Mouse (Mus musculus): Measurements from ENCODE around the gene Dlgap4. TPM values are rescaled to one million over a fixed set of nuclear protein-coding genes. Genes with fewer than 3 reads are reported as not detected.

Gene Dlgap4
- polyA plus RNA-seq, 1 experiment from 2014 or later, result 270 TPM

DNA sequence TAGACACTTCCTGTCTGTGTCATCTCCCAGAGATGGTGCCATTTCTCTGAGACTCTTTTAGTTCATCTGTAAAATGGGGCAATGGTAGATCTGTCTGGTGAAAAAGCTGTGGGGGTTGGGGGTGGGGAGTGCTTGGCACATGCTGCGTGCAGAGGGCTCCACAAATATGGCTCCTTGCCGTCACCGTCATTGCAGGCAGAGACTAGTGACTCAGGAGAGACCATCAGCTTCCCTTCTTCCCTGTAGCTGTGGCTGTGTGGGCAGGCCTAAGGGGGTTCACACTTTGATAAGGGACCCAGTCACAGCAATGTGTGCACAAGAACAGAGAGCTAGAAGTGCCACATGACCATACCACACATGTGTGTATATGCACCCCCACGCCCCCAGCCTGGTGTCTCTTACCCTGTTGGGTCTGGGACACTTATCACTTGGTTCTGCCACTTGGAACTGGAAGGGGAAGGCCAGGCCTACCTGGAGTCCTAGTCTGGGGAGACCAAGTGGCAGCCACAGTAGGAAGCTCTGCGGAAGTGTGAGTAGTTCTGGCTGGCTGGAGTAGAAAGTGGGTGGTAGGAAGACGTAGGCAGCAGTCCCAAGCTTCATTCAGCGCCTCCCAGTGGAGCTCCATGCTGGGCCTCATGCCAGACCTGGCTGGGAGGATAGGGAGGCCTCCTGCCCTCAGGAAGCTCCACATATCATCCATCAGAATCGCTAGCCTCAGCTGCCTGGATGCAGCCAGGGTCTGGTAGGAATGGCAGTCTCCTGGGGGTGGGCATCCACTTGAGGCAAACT, 60.6 kb downstream of the Dlgap4 start:
- H3K4me2 ChIP-seq (ENCODE audit: low read length), result no peak overlapping the region

DNA sequence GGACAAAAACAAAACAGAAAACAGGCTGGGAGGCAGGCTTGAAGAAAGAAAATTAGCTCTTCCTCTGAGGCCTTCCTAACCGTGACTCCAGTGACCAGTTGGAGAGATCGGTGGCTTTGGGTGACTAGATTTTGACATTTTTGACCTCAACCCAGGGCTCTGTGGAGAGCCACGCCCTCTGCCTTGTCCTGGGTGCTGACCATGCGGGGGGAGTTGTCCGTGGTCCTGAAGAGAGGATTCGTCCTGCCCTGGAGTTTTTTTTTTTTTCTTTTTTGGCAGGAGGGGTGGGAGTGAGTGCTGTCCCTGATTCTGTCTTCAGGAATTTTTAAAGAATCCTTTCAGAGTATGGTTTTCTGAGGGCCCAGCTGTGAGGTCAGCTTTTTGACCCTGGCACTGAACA, 63.4 kb downstream of the Dlgap4 start:
- no peak for ATAC-seq
- Histone ChIP-seq H3K36me3 (ENCODE audit: control insufficient read depth, insufficient read depth, low read length) (no peaks in the 10 kb centered on the region), H3K4me3 (ENCODE audit: low read depth, low read length) (no peak overlapping the region), H3K27ac (ENCODE audit: low read length) (no peak overlapping the region), H3K9me3 (replicated peaks; ENCODE audit: control insufficient read depth, low read length, poor library complexity, severe bottlenecking) (no peaks in the 10 kb centered on the region), H3K4me2 (ENCODE audit: low read length) (no peak overlapping the region), H3K4me1 (ENCODE audit: control insufficient read depth, insufficient read depth, low read length) (no peaks in the 10 kb centered on the region), H3K27me3 (ENCODE audit: control insufficient read depth, insufficient read depth, low read depth, low read length) (no peaks in the 10 kb centered on the region), H3K9ac (ENCODE audit: low read depth, low read length) (no peak overlapping the region)
- WGBS, result 17% methylated on average over 6 of the region's 6 CpGs

More for the DNA sequence above, 60.6 kb downstream of the Dlgap4 start:
- Histone ChIP-seq H3K4me3 (ENCODE audit: low read depth, low read length) (no peak overlapping the region), H3K36me3 (ENCODE audit: control insufficient read depth, insufficient read depth, low read length) (no peaks in the 10 kb centered on the region), H3K4me1 (ENCODE audit: control insufficient read depth, insufficient read depth, low read length) (no peaks in the 10 kb centered on the region), H3K9me3 (replicated peaks; ENCODE audit: control insufficient read depth, low read length, poor library complexity, severe bottlenecking) (no peaks in the 10 kb centered on the region), H3K27me3 (ENCODE audit: control insufficient read depth, insufficient read depth, low read depth, low read length) (no peaks in the 10 kb centered on the region), H3K9ac (ENCODE audit: low read depth, low read length) (no peak overlapping the region), H3K27ac (ENCODE audit: low read length) (no peak overlapping the region)
- ATAC-seq, result no peak
- WGBS, result 80% methylated on average over 8 of the region's 8 CpGs

DNA sequence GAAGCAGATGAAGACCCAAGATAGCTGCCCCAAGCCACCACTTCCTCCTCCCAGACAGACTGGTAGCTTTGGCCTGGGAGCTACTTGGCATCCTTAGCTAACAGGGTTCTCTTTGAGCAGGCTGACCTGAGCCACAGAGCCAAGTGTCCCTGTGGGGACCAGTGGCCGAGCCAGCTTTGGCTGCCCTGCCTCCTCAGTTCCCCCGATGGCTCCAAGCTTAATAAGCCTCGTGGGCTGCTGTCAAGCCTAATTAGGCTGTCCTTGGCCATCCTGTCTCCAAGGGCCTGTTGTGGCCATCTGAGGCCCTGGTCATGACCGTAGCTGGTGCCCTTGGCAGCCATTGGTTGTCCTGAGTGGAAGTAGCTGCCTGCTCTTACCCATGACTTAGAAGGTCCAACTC, 64.6 kb downstream of the Dlgap4 start:
- no peaks in the 10 kb centered on the region for H3K9me3 ChIP-seq (replicated peaks; ENCODE audit: control insufficient read depth, low read length, poor library complexity, severe bottlenecking)
- H3K36me3 ChIP-seq (ENCODE audit: control insufficient read depth, insufficient read depth, low read length), result no peaks in the 10 kb centered on the region
- 53% methylated on average over 4 of the region's 4 CpGs for WGBS
- ATAC-seq, result no peak
- no peak overlapping the region for H3K9ac ChIP-seq (ENCODE audit: low read depth, low read length)
- 0 out of 2 replicates have a peak, but pooled peaks cover 5% of the 10 kb centered on the region for H3K4me1 ChIP-seq (ENCODE audit: control insufficient read depth, insufficient read depth, low read length)
- no peaks in the 10 kb centered on the region for H3K27me3 ChIP-seq (ENCODE audit: control insufficient read depth, insufficient read depth, low read depth, low read length)
- H3K4me3 ChIP-seq (ENCODE audit: low read depth, low read length), result no peak overlapping the region
- H3K4me2 ChIP-seq (ENCODE audit: low read length), result no peak overlapping the region
- H3K27ac ChIP-seq (ENCODE audit: low read length), result no peak overlapping the region

DNA sequence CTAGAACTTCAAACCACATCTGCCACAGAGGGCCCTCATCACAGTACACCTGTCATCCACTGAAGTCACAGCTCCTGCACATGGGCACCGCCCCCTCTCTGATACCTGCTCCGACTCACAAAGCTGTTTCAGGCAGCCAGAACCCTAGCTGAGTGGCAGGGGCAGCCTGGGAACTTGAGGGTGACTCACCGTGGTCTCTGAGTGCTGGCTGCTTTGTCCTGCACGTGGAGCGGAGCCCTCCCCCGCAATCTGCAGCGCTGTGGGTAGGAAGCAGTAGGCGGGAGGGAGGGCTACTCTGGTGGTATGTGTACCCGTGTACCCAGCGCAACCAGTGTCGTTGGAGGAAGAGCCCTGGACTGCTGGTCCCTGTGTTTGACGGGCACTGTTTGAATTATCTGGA, 69.5 kb downstream of the Dlgap4 start:
- H3K4me3 ChIP-seq (ENCODE audit: low read depth, low read length), result no peak overlapping the region
- peaks cover 5% of the 10 kb centered on the region; the same call in 1 of the 2 replicates for H3K4me1 ChIP-seq (ENCODE audit: control insufficient read depth, insufficient read depth, low read length)
- H3K27me3 ChIP-seq (ENCODE audit: control insufficient read depth, insufficient read depth, low read depth, low read length), result no peaks in the 10 kb centered on the region
- 52% methylated on average over 12 of the region's 12 CpGs for WGBS
- H3K9me3 ChIP-seq (replicated peaks; ENCODE audit: control insufficient read depth, low read length, poor library complexity, severe bottlenecking), result no peaks in the 10 kb centered on the region
- no peak overlapping the region for H3K4me2 ChIP-seq (ENCODE audit: low read length)
- no peaks in the 10 kb centered on the region for H3K36me3 ChIP-seq (ENCODE audit: control insufficient read depth, insufficient read depth, low read length)
- peak; percentile 59; the same call in 1 of the 2 replicates for ATAC-seq
- H3K9ac ChIP-seq (ENCODE audit: low read depth, low read length), result no peak overlapping the region
- H3K27ac ChIP-seq (ENCODE audit: low read length), result no peak overlapping the region

DNA sequence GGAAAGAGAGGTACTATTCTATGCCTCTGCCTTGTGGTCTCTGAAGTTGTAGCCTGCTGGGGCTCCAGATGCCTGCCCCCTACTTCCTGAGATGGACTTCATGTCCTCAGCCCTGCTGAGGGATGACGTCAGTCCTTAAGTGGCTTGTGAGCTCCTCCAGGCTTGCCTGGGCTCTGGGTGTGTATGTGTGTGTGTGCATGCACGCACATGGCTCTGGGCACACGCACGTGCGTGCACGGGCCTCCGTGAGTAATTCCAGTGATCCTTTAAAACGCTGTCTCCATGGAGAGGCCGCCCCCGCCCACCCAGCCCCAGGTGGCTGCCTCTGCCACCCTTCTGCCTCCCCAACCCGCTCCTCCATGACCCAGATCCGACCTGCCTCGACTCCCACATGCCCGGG, 72.5 kb downstream of the Dlgap4 start:
- Histone ChIP-seq H3K27me3 (ENCODE audit: control insufficient read depth, insufficient read depth, low read depth, low read length) (no peaks in the 10 kb centered on the region), H3K27ac (ENCODE audit: low read length) (no peak overlapping the region), H3K4me1 (ENCODE audit: control insufficient read depth, insufficient read depth, low read length) (peaks cover 16% of the 10 kb centered on the region), H3K4me2 (ENCODE audit: low read length) (no peak overlapping the region), H3K9ac (ENCODE audit: low read depth, low read length) (no peak overlapping the region), H3K4me3 (ENCODE audit: low read depth, low read length) (no peak overlapping the region), H3K9me3 (replicated peaks; ENCODE audit: control insufficient read depth, low read length, poor library complexity, severe bottlenecking) (no peaks in the 10 kb centered on the region), H3K36me3 (ENCODE audit: control insufficient read depth, insufficient read depth, low read length) (no peaks in the 10 kb centered on the region)
- no peak for ATAC-seq
- 83% methylated on average over 14 of the region's 14 CpGs for WGBS

DNA sequence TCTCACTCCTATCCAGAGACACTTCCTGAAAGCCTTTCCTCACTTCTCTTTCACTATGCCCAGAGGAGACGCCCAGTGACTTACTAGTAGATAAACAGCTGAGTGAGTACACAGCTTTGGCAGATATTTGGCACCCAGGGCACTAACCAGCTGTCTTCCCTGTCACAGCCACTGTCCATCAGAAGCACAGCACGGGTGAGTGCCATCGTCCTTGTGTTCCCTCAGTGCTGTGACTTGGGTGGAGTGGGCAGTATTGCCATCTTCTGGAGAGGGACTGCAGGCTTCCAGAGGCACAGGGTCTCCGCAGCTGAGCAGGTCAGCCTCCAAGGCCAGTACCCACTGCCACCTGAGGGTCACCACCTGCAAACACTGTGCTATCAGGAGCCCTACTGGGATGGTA, 73.2 kb downstream of the Dlgap4 start:
- Histone ChIP-seq H3K36me3 (ENCODE audit: control insufficient read depth, insufficient read depth, low read length) (no peaks in the 10 kb centered on the region), H3K9ac (ENCODE audit: low read depth, low read length) (no peak overlapping the region), H3K4me2 (ENCODE audit: low read length) (no peak overlapping the region), H3K27me3 (ENCODE audit: control insufficient read depth, insufficient read depth, low read depth, low read length) (no peaks in the 10 kb centered on the region), H3K27ac (ENCODE audit: low read length) (no peak overlapping the region), H3K9me3 (replicated peaks; ENCODE audit: control insufficient read depth, low read length, poor library complexity, severe bottlenecking) (no peaks in the 10 kb centered on the region), H3K4me3 (ENCODE audit: low read depth, low read length) (no peak overlapping the region), H3K4me1 (ENCODE audit: control insufficient read depth, insufficient read depth, low read length) (peaks cover 16% of the 10 kb centered on the region)
- ATAC-seq, result no peak
- 77% methylated on average over 4 of the region's 4 CpGs for WGBS

DNA sequence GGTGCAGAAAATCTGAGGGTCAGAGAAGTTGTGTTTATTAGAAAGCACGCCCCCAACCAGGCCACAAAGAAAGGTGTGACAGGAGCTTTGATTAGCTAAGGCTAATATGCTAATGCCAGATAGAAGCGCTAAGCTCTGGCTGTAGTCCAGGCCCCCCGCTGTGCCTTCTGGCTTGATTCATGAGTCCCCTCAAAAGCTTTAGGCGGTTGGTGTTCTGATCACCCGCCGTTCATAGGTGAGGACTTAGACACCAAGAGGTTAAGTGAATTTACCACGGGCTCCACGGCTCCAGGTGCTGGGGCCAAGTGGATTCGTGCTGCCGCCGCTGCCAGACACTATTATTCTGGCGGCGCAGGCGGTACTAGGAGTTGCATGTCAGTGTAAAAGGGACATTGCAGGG, 75.1 kb downstream of the Dlgap4 start:
- peak overlapping the region; percentile 7; the same call in 1 of the 2 replicates for H3K4me2 ChIP-seq (ENCODE audit: low read length)
- no peak overlapping the region for H3K4me3 ChIP-seq (ENCODE audit: low read depth, low read length)
- 2% methylated on average over 14 of the region's 14 CpGs for WGBS
- no peak for ATAC-seq
- no peak overlapping the region for H3K27ac ChIP-seq (ENCODE audit: low read length)
- H3K9ac ChIP-seq (ENCODE audit: low read depth, low read length), result 0 out of 2 replicates have a peak overlapping the region, but pooled peaks have one; percentile 31
- no peaks in the 10 kb centered on the region for H3K36me3 ChIP-seq (ENCODE audit: control insufficient read depth, insufficient read depth, low read length)
- H3K27me3 ChIP-seq (ENCODE audit: control insufficient read depth, insufficient read depth, low read depth, low read length), result no peaks in the 10 kb centered on the region
- peaks cover 10% of the 10 kb centered on the region for H3K4me1 ChIP-seq (ENCODE audit: control insufficient read depth, insufficient read depth, low read length)
- H3K9me3 ChIP-seq (replicated peaks; ENCODE audit: control insufficient read depth, low read length, poor library complexity, severe bottlenecking), result no peaks in the 10 kb centered on the region

DNA sequence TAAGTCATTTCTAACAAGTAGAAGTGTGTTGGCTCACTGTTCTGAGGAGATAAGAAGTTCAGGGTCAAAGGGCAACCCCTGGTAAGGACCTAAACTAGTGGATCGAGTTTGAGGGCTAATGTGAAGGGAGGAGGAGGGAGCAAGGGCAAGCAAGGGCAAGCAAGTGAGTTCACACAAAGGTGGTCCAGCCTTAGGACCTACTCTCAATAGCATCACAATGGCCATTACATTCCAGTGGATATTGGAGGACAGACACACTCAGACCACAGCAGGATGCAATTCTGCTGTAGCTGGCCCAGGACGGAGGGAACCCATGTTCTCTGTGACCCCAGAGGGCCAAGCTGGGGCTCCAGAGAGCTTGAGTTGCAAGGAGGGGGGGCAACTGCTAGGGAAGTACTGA, 77.3 kb downstream of the Dlgap4 start:
- Histone ChIP-seq H3K4me1 (ENCODE audit: control insufficient read depth, insufficient read depth, low read length) (peaks cover 10% of the 10 kb centered on the region), H3K27ac (ENCODE audit: low read length) (no peak overlapping the region), H3K36me3 (ENCODE audit: control insufficient read depth, insufficient read depth, low read length) (no peaks in the 10 kb centered on the region), H3K4me3 (ENCODE audit: low read depth, low read length) (no peak overlapping the region), H3K4me2 (ENCODE audit: low read length) (no peak overlapping the region), H3K9ac (ENCODE audit: low read depth, low read length) (no peak overlapping the region), H3K27me3 (ENCODE audit: control insufficient read depth, insufficient read depth, low read depth, low read length) (no peaks in the 10 kb centered on the region), H3K9me3 (replicated peaks; ENCODE audit: control insufficient read depth, low read length, poor library complexity, severe bottlenecking) (no peaks in the 10 kb centered on the region)
- 25% methylated on average over 2 of the region's 2 CpGs for WGBS
- ATAC-seq, result no peak

DNA sequence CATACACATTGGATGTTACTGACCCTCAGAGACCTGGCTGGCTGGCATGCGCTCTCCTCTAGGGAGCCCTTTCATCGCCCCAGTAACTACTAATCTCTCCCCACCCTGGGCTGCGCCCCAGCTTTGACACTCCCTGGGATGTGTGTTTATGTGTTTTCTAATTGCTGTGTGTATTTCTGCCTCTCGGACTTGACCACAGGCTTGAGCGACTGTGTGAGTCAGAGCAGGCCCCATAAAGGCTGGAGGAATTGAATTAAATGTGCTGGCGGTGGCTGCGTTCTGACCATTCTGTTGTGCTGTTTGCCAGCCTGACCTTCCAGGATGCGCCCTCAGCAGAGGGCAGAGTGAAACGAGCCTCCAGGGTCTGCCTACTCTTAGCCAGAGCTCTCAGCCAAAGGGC, 78.2 kb downstream of the Dlgap4 start:
- ATAC-seq, result no peak
- H3K36me3 ChIP-seq (ENCODE audit: control insufficient read depth, insufficient read depth, low read length), result no peaks in the 10 kb centered on the region
- no peak overlapping the region for H3K4me2 ChIP-seq (ENCODE audit: low read length)
- H3K9ac ChIP-seq (ENCODE audit: low read depth, low read length), result no peak overlapping the region
- H3K4me3 ChIP-seq (ENCODE audit: low read depth, low read length), result no peak overlapping the region
- H3K9me3 ChIP-seq (replicated peaks; ENCODE audit: control insufficient read depth, low read length, poor library complexity, severe bottlenecking), result no peaks in the 10 kb centered on the region
- peaks cover 10% of the 10 kb centered on the region for H3K4me1 ChIP-seq (ENCODE audit: control insufficient read depth, insufficient read depth, low read length)
- WGBS, result 53% methylated on average over 9 of the region's 9 CpGs
- no peaks in the 10 kb centered on the region for H3K27me3 ChIP-seq (ENCODE audit: control insufficient read depth, insufficient read depth, low read depth, low read length)
- no peak overlapping the region for H3K27ac ChIP-seq (ENCODE audit: low read length)

All from midbrain, embryonic 16.5 days (tissue).